Mouse (Mus musculus) small intestine, adult 2 months (tissue): Measurements from ENCODE around the gene Naaa.

Experiments
- CTCF ChIP-seq: fragments of 200-500 bp; IDR thresholded peaks from 2 replicates; pipeline ENCODE4 v1.5.1; 2012; ENCODE audit warnings: low read depth, mild to moderate bottlenecking, control low read depth, inconsistent platforms, low read length, moderate library complexity, mixed read lengths; ENCODE audit not compliant: insufficient replicate concordance, insufficient read length; ENCODE audit errors: extremely low read depth
- POLR2A ChIP-seq: fragments of 200-500 bp; IDR thresholded peaks from 2 replicates; pipeline ENCODE4 v1.6.1; 2012; ENCODE audit warnings: low read depth, mild to moderate bottlenecking, control low read depth, inconsistent platforms, low read length, moderate library complexity

DNA sequence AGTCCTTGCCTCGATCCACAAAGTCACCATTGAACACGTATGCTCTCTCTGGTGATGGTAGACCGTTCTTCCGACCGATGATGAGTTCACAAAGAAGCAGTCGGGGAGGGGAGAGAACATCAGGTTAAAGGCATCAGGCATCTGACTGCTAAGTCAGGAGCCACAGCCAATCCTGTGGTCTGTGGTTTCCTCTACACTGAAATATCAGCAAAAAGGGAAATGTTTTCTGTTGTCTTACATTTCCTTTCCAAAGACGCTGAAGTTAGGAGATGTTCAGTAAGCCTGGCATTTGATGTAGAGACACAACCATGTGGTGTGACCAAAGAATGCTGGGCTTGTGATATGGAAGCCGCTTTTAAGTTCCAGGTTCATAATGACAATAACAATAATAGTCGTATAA, 32.5 kb downstream of the Naaa start:
- no peak for TF ChIP-seq POLR2A
- TF ChIP-seq CTCF: no peak
